Mouse (Mus musculus) midbrain, embryonic 14.5 days (tissue): ENCODE data around the gene Gramd1b. TPM values are rescaled to one million over a fixed set of nuclear protein-coding genes. Genes with fewer than 3 reads are reported as not detected.
A peak's percentile ranks its signal among the peaks of the same experiment; 100 is the strongest.

Source experiments
- ATAC-seq: fragments of 200-750 bp; cut with Nextera tagmentation; 2 replicates; pipeline ENCODE4 v1.8.0; 2017; ENCODE audit warnings: moderate number of reproducible peaks, moderate library complexity; ENCODE audit not compliant: low FRiP score, low TSS enrichment
- DNase-seq: peaks from one replicate; pipeline ENCODE4 v3.0.0-alpha.2; 2015
- H3K27ac ChIP-seq: fragments of 300-500 bp; sonication (generic); replicated peaks from 2 replicates; pipeline ENCODE4 v1.5.1; 2014; ENCODE audit warnings: mild to moderate bottlenecking, low read depth, low read length, moderate library complexity
- H3K27me3 ChIP-seq: fragments of 300-500 bp; sonication (generic); 2 replicates; pipeline ENCODE4 v1.6.1; 2014; ENCODE audit warnings: low read length, control low read depth, mixed read lengths; ENCODE audit not compliant: control insufficient read depth, insufficient read depth
- H3K36me3 ChIP-seq: fragments of 300-500 bp; sonication (generic); 2 replicates; pipeline ENCODE4 v1.6.1; 2014; ENCODE audit warnings: low read length, control low read depth; ENCODE audit not compliant: control insufficient read depth, insufficient read depth
- H3K4me1 ChIP-seq: fragments of 300-500 bp; sonication (generic); 2 replicates; pipeline ENCODE4 v1.6.1; 2014; ENCODE audit warnings: mild to moderate bottlenecking, antibody characterized with exemption, low read length, control low read depth; ENCODE audit not compliant: control insufficient read depth, insufficient read depth
- H3K4me2 ChIP-seq: fragments of 300-500 bp; sonication (generic); 2 replicates; pipeline ENCODE4 v1.6.1; 2014; ENCODE audit warnings: mild to moderate bottlenecking, low read length, moderate library complexity
- H3K4me3 ChIP-seq: fragments of 300-500 bp; sonication (generic); replicated peaks from 2 replicates; pipeline ENCODE4 v1.5.1; 2014; ENCODE audit warnings: low read depth, low read length
- H3K9ac ChIP-seq: fragments of 300-500 bp; sonication (generic); replicated peaks from 2 replicates; pipeline ENCODE4 v1.6.1; 2014; ENCODE audit warnings: mild to moderate bottlenecking, low read length, moderate library complexity
- H3K9me3 ChIP-seq: fragments of 300-500 bp; sonication (generic); 2 replicates; pipeline ENCODE4 v1.6.1; 2016; ENCODE audit warnings: low read length, control low read depth, mixed read lengths; ENCODE audit not compliant: control insufficient read depth
- WGBS: fragments of 180-500 bp; shearing (Covaris S2); extraction: QIAGEN DNeasy Blood & Tissue Kit; methylation state at CpG from one replicate; pipeline ENCODE4 v1.1.7; 2014; 5-methylcytosine and 5-hydroxymethylcytosine counted together
- polyA plus RNA-seq: library from polyadenylated mRNA; unstranded; fragments of >200 nt; fragmentation: Nextera tagmentation; extraction: Ambion mirVana; gene quantifications from 2 replicates; pipeline ENCODE4 v1.2.1, GENCODE M21; 2014

Gene Gramd1b
- polyA plus RNA-seq, 1 experiment from 2014 or later = 11.3 TPM

DNA sequence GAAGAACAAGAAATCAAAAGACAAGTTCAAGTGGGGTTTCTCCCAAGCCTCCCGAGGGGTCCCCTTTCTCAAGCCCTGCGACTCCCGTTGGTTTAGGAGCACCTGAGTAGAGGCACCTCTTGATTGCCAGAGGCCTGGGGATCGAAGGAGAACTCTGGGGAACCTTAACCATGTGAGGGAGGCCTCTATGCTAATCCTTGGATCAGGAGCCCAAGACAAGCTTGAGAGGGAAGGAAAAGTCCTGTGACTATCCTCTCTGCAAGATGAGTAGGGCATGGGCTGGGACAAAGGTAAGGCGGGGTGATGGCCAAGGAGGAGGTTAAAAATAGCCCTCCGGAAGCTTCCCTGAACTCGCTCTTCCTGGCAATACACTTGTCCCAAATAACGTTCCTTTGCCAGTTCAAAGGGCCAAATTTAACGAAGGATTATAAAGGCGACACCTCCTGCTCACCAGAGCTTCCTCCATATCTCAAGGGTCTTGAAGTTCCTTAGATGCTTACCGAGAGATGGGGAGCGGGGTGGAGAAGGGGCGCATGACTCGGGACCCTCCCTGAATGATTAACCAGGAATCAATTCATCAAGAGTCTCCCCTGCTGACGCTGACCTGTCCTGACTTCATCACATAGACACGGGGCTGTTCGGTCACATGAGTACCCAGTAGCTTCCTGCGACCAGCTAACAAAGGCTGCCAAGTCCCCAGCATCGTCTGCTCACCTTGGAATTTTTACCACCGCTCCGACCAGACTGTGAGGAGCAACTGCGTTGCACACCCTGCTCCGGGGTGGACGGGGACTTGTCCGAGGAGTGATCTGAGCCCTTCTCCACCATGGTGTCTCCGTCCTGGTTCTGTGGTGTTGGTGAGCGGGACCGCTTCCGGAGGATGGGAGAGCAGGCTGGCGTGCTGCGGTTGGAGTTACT is 198.2 kb downstream of the Gramd1b start:
- no peak overlapping the region for H3K27ac ChIP-seq
- no peaks in the 10 kb centered on the region for H3K9me3 ChIP-seq
- no peak overlapping the region for H3K9ac ChIP-seq
- H3K27me3 ChIP-seq = no peaks in the 10 kb centered on the region
- peaks cover 24% of the 10 kb centered on the region; the same call in 1 of the 2 replicates for H3K36me3 ChIP-seq
- H3K4me1 ChIP-seq = peaks cover 9% of the 10 kb centered on the region; the same call in 1 of the 2 replicates
- no peak overlapping the region for H3K4me2 ChIP-seq
- WGBS = 88% methylated on average over 31 of the region's 31 CpGs
- ATAC-seq (no peak), DNase-seq (no peak)
- no peak overlapping the region for H3K4me3 ChIP-seq

DNA sequence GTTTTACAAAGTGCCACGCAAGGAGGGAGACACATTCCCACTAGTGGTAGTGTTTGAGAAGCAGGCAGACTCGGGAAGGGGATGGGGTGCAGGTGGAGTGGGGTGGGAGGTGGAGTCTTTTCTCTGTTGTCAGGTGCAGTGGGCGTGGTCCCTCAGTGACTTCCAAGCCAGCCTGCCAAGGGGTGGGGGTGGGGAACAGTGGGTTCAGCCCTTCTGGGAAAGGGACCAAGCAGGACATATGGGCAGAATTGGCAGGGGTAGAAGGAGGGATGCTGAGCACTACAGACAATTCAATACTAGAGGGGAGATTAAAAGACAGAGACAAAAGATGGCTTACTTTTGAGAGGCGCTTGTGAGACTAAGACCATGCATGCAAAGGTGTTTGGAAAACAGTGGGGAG is 198.9 kb downstream of the Gramd1b start:
- no peak overlapping the region for H3K4me3 ChIP-seq
- ATAC-seq = no peak
- WGBS = 78% methylated on average over 4 of the region's 4 CpGs
- no peaks in the 10 kb centered on the region for H3K27me3 ChIP-seq
- no peak for DNase-seq
- no peaks in the 10 kb centered on the region for H3K9me3 ChIP-seq
- peaks cover 26% of the 10 kb centered on the region; the same call in 1 of the 2 replicates for H3K36me3 ChIP-seq
- H3K27ac ChIP-seq = no peak overlapping the region
- no peak overlapping the region for H3K4me2 ChIP-seq
- peaks cover 9% of the 10 kb centered on the region; the same call in 1 of the 2 replicates for H3K4me1 ChIP-seq
- H3K9ac ChIP-seq = no peak overlapping the region

DNA sequence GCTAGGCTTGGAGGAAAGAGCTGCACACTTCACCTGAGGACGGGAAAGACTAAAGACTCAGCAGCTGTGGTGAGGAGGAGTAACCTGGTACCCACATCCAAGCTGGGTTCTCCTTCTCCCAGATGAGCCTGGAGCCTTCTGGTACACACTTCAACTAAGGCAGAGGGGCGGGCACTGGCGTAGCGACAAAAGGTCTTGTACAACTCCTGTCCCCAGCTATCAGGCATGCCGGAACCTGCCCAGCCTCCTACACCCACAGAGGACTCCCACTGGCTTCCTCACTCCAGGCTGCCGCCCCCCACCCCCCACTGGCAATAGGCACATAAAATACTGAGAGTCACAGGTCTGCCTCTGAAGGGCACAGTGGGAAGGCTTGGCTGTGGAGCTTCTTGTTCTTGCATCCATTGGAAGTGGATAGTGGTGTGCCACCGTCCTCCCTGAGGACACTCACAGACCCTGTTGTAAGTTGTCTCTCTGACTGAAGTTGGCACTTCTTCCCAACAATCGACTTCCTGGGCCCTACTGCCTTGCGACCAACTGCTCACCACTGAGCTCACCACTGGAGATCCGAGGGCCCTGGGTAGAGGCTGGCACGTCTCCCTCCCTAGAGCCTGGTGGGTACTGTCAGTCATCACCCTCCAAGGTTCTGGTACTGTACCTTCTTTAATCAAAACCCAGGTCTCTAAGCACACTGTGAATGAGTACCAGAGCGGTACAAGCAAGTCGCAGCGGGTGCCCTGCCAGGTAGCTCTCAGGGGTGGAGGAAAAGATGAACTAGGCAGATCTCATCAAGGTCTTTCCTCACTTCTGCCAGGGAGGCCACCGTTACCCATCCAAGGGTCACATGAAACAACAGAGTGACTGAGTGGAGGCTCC is 199.5 kb downstream of the Gramd1b start:
- Histone ChIP-seq H3K36me3 (peaks cover 27% of the 10 kb centered on the region; the same call in 1 of the 2 replicates), H3K4me3 (no peak overlapping the region), H3K9ac (no peak overlapping the region), H3K27ac (no peak overlapping the region), H3K27me3 (no peaks in the 10 kb centered on the region), H3K9me3 (no peaks in the 10 kb centered on the region), H3K4me2 (no peak overlapping the region), H3K4me1 (peaks cover 3% of the 10 kb centered on the region; the same call in 1 of the 2 replicates)
- WGBS = 89% methylated on average over 15 of the region's 15 CpGs
- no peak for ATAC-seq
- DNase-seq = no peak

DNA sequence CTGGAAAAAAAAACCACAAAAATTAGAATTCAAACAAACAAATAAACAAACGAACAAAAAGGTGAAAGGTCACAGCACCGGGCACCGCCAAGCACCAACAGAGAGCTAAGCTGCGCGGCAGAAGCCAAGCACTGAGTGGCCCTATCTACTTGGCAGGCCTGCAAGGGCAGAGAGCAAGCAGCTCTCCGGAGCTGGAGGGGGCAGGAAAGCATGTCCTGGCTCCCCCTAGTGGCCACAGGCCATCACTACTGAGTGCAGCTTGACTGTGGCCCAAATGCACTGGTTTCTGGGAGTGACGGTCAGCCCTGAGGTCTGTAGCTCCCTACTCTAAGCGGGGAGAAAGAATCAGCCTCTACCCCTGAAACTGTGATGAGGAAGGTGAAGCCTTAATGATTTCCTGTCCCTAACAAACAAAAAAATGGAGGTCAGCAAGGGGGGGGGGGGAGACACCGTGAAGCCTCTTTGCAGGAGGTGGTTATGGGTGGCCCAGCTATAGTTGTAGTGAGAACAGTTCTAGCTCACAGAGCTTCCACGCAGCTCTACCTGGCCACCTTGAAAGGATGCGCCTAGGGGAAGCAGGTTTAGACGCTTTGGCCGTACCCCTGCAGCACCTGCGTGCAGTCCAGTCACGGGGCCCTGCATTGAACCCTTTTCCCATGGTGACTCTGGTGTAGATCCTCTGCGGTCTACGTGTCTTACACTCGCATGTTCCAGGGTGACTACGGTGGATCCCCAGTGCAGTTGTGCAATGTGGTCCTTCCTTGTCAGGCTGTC is 200.4 kb downstream of the Gramd1b start:
- Histone ChIP-seq H3K4me2 (no peak overlapping the region), H3K36me3 (peaks cover 32% of the 10 kb centered on the region; the same call in 1 of the 2 replicates), H3K9me3 (no peaks in the 10 kb centered on the region), H3K4me1 (no peaks in the 10 kb centered on the region), H3K9ac (no peak overlapping the region), H3K27me3 (no peaks in the 10 kb centered on the region), H3K4me3 (no peak overlapping the region), H3K27ac (no peak overlapping the region)
- DNase-seq (peak; percentile 92), ATAC-seq (peak; percentile 83)
- 55% methylated on average over 19 of the region's 19 CpGs for WGBS

DNA sequence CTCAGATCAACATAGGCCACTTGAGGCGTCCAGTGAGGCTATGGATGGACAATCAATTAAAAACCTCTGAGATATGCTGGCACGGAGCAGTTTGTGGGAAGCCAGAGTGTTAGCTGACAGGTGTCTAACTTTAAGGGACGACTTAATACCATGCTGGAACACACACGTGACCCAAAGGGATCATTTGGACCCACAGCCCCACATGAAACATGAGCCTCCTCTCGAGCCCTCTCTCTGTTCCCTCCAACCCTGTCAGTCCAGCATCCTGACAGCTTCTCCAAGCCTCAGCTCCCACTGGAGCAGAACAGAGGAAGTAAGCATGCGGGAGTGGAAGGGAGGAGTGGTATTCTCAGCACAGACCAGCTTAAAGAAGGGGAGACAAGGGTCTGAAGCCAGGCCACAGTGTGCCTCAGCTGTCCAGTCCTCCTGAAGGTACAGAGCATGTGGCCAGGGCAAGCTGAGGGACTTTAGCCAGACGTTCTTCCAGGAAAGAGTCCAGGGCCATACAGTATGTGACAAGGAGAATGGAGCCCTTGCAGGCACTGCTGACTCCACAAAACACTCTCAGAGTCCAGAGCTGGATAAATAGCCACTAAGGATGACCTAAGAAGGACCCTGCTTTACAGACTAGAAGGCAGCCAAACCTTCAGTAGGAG is 204.8 kb downstream of the Gramd1b start:
- Histone ChIP-seq H3K9ac (no peak overlapping the region), H3K9me3 (no peaks in the 10 kb centered on the region), H3K4me1 (no peaks in the 10 kb centered on the region), H3K4me2 (no peak overlapping the region), H3K27me3 (no peaks in the 10 kb centered on the region), H3K27ac (no peak overlapping the region), H3K4me3 (no peak overlapping the region), H3K36me3 (peaks cover 21% of the 10 kb centered on the region; the same call in 1 of the 2 replicates)
- 75% methylated on average over 7 of the region's 7 CpGs for WGBS
- no peak for DNase-seq
- ATAC-seq = no peak

DNA sequence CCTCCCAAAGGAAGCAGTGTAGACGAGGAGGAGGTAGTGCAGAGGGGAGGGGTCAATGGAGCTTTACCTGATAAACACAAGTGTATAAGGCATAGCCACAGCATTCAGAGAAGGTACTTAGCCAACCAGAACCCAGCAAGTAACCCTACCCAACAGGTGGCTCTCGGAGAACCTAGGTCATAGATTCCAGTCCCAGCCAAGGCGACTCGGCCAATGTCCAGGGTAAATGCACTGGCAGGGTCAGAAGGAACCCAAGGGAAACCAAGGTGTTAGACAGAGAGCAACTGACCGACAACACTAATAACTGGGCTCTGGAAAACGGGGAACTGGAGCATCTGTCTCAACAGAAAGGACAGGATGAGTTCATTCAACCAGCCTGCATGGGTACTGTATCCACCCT is 206.4 kb downstream of the Gramd1b start:
- Histone ChIP-seq H3K27ac (no peak overlapping the region), H3K27me3 (no peaks in the 10 kb centered on the region), H3K4me1 (no peaks in the 10 kb centered on the region), H3K4me2 (no peak overlapping the region), H3K36me3 (0 out of 2 replicates have a peak, but pooled peaks cover 19% of the 10 kb centered on the region), H3K9me3 (no peaks in the 10 kb centered on the region), H3K9ac (no peak overlapping the region), H3K4me3 (no peak overlapping the region)
- 95% methylated on average over 6 of the region's 6 CpGs for WGBS
- DNase-seq (no peak), ATAC-seq (no peak)

DNA sequence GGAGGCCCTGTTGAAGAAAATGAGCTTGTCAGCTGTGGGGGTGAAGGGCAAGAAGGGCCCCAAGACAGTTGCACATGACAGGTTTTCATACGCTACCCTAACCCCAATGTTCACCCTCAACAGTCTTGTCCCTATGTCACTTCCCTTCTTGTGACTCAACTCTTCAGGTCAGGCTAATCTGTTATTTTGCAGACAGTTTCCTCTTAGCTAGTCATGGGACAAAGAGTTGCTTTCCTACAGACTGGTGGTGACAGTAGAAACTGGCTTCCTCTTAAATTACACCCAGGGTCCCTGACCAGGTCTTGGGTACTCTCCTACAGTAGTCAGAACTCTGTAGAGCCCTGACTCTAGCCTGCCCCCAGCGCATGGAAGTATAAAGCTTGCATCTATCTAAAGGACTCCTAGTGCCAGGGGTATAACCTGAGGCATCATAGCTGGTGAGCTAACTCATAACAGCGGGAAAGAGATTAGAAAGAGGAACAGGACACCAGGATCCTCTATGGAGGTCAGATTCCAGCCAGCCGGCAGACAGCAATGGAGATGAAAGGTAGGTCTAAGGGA is 206.9 kb downstream of the Gramd1b start:
- no peak overlapping the region for H3K4me3 ChIP-seq
- 0 out of 2 replicates have a peak, but pooled peaks cover 17% of the 10 kb centered on the region for H3K36me3 ChIP-seq
- H3K4me1 ChIP-seq = no peaks in the 10 kb centered on the region
- H3K9ac ChIP-seq = no peak overlapping the region
- DNase-seq = no peak
- H3K4me2 ChIP-seq = no peak overlapping the region
- no peak for ATAC-seq
- H3K9me3 ChIP-seq = no peaks in the 10 kb centered on the region
- H3K27me3 ChIP-seq = no peaks in the 10 kb centered on the region
- no peak overlapping the region for H3K27ac ChIP-seq
- WGBS = 93% methylated on average over 4 of the region's 4 CpGs
